Mouse (Mus musculus): ENCODE results near the gene Ifi208.
A peak's percentile ranks its signal among the peaks of the same experiment; 100 is the strongest.
"Not testable (repeated sequence)": the region's sequence is repeated elsewhere in the genome, so short reads cannot be mapped to it uniquely, and the experiment has no call there.

Gene Ifi208

DNA sequence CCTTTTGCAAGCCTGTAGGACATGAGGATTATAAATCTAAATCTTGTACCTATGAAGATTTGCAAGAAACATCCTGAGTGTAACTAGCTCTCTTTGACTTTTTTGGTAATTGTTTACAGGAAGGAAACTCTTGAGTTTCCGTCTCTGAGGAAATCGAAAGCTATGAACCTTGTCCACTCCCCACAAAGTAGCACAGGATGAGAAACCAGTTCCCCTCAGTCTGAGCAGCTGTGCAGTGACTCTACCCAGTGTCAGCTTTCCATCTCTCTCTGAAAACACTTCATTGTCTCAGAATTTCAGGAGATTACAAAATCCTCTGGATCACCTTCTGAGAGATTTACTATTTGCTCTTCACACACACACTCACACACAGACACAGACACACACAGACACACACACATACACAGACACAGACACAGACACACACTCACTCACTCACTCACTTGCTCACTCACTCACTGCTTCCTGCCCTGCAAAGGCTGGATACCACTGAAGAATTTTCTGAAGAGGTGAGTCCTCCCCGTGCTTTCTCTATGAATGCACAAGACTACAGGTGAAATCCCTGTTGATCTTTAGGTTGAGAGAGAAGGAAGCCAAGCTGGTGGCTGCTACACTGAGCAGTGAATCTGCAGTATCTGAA lies at the start of gene Ifi208:
Gene Ifi208, plus strand, starts transcription at position 218 of the 640 bp plus-strand sequence.
- DNase-seq (ENCODE audit: low spot score) = not testable (repeated sequence)

DNA sequence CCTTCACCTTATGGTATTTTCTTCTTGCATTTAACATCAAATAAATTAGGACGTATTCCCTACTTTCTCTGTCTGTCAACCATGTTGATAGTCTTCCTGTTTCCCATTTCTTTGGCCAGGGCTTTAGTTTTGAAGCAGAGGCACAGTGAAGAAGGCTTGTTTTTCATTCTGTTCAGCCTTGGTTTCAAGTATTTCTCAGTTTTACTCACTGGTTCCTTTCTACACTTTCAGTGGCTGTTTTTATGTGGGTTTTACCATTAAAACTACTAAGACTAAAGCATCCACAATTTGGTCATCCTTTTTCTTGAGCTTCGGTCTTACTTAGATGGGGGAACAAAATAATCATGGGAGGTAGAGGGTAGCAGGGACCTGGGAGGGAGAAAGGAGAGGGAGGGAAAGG lies 49.4 kb upstream of the Ifi208 start:
- no peak for DNase-seq (ENCODE audit: low spot score)

DNA sequence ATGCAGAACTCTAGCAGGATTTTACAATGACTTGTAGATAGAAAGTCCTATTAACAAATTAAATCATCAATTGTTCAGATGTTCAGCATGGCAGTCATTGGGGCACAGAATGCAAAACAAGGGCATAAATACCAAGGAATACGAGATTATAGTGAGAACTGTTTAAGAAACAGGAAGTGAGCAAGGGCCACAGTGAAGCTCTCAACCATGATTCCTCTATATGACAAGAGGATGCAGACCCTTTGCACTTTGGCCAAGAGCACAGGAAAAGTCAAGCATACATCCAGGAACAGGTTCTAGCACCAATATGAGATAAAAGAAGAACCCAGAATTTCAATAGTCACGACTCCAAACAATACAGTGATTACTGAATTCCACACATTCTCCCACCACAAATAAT lies 46.8 kb upstream of the Ifi208 start:
- no peak for DNase-seq (ENCODE audit: low spot score)

DNA sequence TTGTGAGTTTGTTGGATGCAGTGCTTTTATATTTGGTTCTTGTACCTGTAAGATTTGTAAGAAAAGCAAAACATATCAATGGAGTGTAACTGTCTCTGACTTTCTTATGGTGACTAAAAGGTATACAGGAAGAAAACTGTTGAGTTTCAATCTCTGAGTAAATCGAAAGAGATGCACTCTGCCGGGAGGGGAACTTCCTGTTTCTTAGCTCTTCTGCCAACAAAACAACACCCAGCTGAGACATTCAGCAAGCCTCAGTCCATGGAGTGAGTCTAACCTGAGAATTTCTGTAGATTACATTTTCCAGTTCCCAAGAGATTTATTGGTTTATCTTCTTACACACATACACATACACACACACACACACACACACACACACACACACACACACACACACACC lies 42.9 kb upstream of the Ifi208 start, which contains the start of gene Ifi209:
Gene Ifi209, plus strand, starts transcription at position 296 of the 400 bp plus-strand sequence.
- not testable (repeated sequence) for DNase-seq (ENCODE audit: low spot score)

DNA sequence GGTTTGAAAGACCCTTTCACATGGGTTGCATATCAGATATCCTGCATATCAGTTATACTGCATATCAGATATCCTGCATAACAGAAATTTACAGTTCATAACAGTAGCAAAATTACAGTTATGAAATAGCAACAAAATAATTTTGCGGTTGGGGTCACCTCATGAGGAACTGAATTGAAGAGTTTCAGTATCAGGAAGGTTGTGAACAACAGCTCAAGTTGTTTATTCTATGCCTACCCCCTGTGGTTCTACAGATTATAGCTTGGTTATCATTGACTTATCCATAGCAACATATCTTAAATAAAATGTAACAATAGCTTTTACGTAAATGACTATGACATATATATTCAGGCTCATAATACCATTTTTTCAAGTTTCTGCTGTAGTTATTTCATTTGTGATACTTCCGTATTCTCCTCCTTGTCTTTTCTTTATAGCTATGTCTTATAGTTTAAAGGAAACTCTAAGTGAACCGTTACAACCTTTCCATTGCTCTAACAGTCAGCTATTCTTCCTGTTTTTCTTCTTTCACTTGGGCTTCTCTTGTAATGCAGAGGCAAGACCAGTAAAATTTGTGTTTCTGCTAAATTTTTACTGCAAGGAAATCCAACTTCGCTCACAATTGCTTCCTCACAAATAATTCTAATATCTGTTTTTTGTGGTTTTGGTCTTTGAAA lies 39.4 kb upstream of the Ifi208 start:
- no peak for DNase-seq (ENCODE audit: low spot score)

DNA sequence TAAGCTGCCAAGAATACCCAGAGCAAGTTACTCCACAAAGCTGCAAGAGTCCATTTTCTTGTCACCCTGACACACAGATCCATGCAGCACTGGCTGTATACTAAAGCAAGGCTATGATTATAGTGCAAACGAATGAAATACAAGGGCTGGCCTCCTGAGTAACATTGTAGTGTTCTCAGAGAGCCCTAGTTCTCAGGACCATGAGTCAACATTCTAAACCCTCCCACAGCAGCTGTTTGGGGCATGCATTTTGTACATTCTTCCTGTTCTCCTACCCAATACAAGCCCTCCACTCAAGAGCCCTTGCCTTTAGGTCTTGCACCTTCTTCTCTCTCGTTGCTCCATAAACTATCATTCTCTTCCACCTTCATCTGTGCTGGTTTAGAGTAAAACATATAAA lies 28.1 kb upstream of the Ifi208 start:
- DNase-seq (ENCODE audit: low spot score) = no peak

DNA sequence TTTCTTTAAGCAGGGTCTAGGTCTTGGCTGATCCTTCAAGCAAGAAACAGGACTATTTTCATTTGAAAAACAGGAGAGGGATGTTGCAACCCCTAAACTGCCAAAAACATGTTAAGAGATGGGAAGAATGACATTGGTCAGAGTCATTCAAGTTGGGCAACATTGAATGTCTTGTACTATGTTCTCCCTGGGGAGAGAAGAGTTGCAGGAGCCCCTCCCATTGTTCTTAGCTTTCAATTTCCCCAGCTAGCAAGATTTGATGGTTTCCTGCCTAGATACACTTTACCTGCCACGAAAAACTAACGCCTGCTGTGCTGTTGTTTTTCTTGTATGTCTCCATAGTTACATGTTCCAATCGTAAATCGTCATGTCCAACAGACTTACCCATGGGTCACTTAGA lies 15.5 kb upstream of the Ifi208 start:
- no peak for DNase-seq (ENCODE audit: low spot score)

DNA sequence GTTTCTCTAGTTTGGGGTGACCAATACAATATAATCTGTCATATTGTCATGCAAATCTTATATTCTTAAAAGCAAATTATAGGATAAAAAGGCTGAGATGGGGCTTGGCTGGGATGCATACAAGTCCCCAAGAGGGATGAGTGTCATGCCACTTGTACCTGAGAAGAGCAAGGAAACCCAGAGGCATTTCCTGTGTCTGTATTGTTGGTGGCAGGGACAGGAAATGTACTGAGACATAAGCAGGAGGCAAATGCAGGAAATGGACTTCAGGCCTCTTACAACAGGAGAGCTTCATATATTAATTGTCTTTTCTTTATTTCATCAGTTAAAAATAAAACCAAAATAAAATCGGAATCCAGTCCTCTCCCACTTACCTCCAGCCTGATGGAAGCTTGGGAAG lies 5.1 kb downstream of the Ifi208 start:
- not testable (repeated sequence) for DNase-seq (ENCODE audit: low spot score)

DNA sequence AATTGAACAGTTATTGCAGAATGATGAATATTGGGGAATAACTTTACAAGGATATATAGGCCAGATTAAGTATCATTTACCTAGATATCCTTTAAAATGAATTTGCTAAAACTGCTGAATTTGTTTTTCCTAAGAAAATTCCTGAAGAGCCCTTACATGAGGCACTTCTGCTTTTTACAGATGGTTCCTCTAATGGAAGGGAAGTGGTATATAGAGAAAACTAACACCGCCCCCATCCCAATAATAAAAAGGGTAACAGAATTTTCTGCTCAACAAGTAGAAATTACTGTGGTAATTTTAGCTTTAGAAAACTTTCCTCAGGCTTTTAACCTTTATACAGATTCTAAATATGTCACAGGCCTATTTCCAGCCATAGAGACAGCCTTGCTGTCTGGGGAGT lies 20.8 kb downstream of the Ifi208 start:
- no peak for DNase-seq (ENCODE audit: low spot score)

DNA sequence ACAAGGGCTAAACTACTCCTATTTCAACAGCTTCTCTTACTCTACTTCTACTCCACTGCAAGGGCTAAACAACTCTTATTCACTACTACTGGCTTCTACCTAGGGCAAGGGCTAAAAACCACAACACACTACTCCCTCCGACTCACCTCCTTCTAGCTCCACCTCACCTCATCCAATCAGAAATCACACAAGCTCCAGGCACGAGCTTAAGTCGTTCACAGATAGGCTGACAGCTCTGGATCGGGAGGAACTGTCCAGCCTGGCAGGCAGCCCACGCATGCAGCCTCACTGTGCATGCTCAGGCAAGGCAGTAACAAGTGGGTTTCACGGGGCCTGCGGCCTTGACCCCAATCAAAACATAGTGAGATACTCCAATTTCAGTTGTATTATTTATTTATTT lies 59.7 kb downstream of the Ifi208 start:
- DNase-seq (ENCODE audit: low spot score) = peak; percentile 26

DNA sequence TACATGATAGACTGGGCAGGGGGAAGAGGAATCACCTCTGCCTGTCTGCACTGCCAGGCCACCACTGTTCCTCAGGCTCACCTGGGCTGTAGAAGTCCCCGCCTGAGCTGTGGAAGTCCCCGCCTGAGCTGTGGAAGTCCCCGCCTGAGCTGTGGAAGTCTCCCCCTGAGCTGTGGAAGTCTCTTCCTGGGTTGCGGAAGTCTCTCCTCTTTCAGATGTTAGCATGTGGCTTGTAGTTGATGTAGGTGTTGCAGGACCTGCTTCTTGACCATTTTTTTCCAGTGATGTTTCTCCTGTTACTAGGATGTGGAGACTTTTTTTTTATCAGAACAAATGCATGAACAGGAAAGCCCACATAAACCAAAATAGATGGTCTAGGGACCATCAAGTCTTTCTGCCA lies 61.5 kb downstream of the Ifi208 start:
- DNase-seq (ENCODE audit: low spot score) = not testable (repeated sequence)

DNA sequence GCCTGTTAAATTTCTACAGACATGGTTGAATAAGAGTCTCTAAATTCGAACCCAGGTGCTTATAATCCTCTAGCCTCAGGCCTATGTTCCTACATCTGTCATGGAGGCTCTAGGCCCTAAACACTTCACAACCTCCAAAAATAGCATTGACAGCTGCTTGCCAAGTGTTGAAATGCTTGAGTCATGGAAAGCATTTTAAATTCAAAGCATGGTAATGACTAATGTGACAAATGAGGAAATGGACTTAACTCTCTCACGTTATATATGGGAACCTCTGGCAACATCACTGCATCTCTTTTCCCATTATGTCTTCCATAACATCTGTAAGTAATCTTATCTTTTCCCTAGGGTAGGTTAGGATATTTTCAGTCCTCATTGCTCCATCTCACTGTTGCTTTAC lies 63.5 kb downstream of the Ifi208 start:
- DNase-seq (ENCODE audit: low spot score) = no peak

DNA sequence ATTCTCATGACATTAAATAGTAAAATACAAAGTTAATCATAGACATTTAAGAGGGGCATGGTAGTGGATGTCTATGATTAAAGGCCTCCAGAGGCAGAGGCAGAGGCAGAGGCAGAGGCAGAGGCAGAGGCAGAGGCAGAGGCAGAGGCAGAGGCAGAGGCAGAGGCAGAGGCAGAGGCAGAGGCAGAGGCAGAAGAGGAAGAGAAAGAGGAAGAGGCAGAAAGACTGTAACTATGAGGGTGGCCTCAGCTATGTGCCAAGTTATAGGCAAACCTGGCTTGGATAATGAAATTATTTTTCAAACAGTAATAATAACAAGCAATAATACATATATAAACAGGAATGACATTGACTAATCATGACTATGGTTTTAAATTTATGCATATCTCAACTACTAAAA lies 67.1 kb downstream of the Ifi208 start:
- DNase-seq (ENCODE audit: low spot score) = no peak

DNA sequence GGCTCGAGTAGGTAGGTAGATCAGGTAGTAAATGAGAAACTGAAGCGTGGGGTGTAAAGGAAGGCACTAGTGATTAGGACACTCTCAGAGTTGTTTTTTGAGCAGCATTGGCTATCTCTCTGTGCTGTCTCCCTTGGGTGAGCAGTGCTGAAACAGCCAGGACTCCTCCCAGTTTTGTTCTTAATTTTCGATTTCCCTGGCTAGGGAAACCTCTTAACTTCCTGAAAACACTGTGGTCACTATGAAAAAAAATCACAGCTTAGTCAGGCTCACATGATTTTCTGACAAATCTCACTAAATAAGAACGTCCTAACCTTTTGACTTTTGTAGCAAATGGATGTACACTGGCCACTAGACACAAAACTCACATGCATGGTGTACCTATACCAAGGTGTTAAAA lies 68.2 kb downstream of the Ifi208 start, which contains the start of gene Ifi207:
Gene Ifi207, minus strand, starts transcription at position 92 of the 400 bp plus-strand sequence.
- DNase-seq (ENCODE audit: low spot score) = no peak

DNA sequence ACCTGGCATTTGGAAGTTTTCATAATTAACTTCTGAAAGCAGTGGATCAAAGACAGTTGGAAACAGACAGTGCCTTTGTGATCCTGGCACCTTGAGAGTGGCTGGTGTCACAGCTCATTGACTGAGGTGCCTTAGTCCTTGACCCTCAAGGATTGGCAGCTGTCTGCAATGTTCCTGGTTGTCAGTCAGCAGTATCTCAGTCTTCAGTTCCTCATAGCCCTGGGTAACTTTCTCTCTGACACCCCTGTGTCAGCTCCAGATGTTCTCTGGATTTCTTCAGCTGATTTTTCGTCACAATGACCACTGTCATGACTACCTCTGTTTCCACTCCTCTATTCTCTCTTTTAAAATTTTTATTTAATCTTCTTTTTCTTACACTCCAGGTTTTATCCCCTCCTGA lies 68.8 kb downstream of the Ifi208 start:
- no peak for DNase-seq (ENCODE audit: low spot score)

All from testis, postnatal 14 days (tissue).